Comparison of ENCODE assay signal across 10 mouse cellular contexts in the genomic region with DNA sequence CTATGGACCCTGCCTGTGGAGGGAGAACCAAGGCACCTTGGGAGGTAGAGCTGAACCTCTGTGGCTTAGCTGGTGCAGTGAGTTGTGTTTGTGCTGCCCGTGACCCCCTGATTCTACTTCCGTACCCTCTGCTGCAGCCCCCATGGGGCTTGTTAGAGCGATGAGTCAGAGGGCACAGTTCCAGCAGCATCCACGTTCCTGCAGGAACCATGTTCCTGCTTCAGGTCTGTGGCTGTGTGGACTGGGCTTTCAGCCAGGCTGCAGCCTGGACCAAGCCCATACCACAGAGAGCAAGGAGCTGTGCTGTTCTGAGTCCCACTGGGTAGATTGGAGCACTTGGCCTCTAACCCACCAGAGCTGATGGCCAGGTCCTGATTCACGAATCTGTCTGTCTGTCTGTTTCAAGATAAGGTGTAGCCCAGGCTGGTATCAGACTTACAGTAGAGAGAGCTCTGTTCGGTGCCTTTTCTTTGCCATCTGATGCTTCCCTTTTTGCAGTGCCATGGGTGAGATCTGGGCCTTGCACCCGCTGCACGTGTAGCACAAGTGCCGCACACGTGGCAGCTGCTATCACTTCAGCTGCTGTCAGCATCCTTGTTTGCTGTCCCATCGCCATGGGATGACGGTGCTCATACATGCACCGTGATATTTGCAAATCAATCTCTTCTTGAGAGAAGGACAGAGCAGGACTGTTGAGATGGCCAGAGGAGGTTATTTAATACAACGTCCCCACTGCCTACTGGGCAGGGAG. TPM values are rescaled to one million over a fixed set of nuclear protein-coding genes. Genes with fewer than 3 reads are reported as not detected.
DNase-seq lines count a peak whose midpoint lies in the region; ATAC-seq and TF ChIP-seq lines count a peak whose summit lies in the region.
"Had no signal": no experiment of that assay in that cellular context is flagged by ENCODE, and none has a peak within 500 bp of the region (broad histone marks: within the 10 kb centered on the region; RNA-seq: fewer than 3 reads in every experiment).

No protein-coding gene starts in this region.

- 80% methylated on average over 14 of the region's 14 CpGs for WGBS in hindbrain, embryonic 12.5 days
- WGBS in hindbrain, embryonic 14.5 days: 73% methylated on average over 14 of the region's 14 CpGs
- 61% methylated on average over 14 of the region's 14 CpGs for WGBS in hindbrain, postnatal 0 days

- no peak overlapping the region; the same call in 1 of the 2 replicates for H3K9ac ChIP-seq in hindbrain, embryonic 12.5 days
- no peak overlapping the region for H3K9ac ChIP-seq in hindbrain, embryonic 14.5 days
- no peak overlapping the region for H3K9ac ChIP-seq in hindbrain, postnatal 0 days (replicated peaks; ENCODE audit: low read length)

- no peak for DNase-seq in hindbrain, embryonic 14.5 days (ENCODE audit: low spot score)
- peak; percentile 73 for DNase-seq in MN1 (ENCODE audit: low spot score)
- peak; percentile 72 for DNase-seq in cerebellum, adult 9-10 months
- peak; percentile 57 for DNase-seq in hindbrain, postnatal 0 days (ENCODE audit: low spot score)
- no peak for DNase-seq in embryo, embryonic 10.5 days (ENCODE audit: low spot score)
- no peak for DNase-seq in urinary bladder, postnatal 36 days (ENCODE audit: low spot score in 2 of 2)
- no peak for DNase-seq in layer of hippocampus, adult 8-10 months (ENCODE audit: low spot score in 2 of 2)
- DNase-seq: gastrocnemius, postnatal 36 days had no signal

- no peak overlapping the region for H3K27ac ChIP-seq in hindbrain, embryonic 12.5 days
- H3K27ac ChIP-seq in hindbrain, embryonic 14.5 days: no peak overlapping the region
- no peak overlapping the region for H3K27ac ChIP-seq in hindbrain, postnatal 0 days

- no peak for TF ChIP-seq CTCF in hindbrain, postnatal 0 days (IDR thresholded peaks at IDR 0.05; ENCODE audit: low read depth)

- ATAC-seq in hindbrain, embryonic 12.5 days (ENCODE audit: low FRiP score): 0 out of 2 replicates have a peak, but pooled peaks have one; percentile 11
- ATAC-seq in hindbrain, embryonic 14.5 days (ENCODE audit: low FRiP score): no peak
- ATAC-seq in hindbrain, postnatal 0 days: no peak

- peaks cover 42% of the 10 kb centered on the region for H3K4me1 ChIP-seq in hindbrain, embryonic 12.5 days
- peaks cover 18% of the 10 kb centered on the region; the same call in 1 of the 2 replicates for H3K4me1 ChIP-seq in hindbrain, embryonic 14.5 days (replicated peaks; ENCODE audit: control insufficient read depth, insufficient read depth, low read length)
- peaks cover 46% of the 10 kb centered on the region for H3K4me1 ChIP-seq in hindbrain, postnatal 0 days (ENCODE audit: insufficient read depth, low read length)

- H3K36me3 ChIP-seq in hindbrain, embryonic 12.5 days: peaks cover 12% of the 10 kb centered on the region
- H3K36me3 ChIP-seq in hindbrain, embryonic 14.5 days (replicated peaks; ENCODE audit: control insufficient read depth, insufficient read depth): no peaks in the 10 kb centered on the region
- no peaks in the 10 kb centered on the region for H3K36me3 ChIP-seq in hindbrain, postnatal 0 days (ENCODE audit: insufficient read depth, low read length)

- no peak overlapping the region for H3K4me3 ChIP-seq in hindbrain, embryonic 12.5 days
- H3K4me3 ChIP-seq in hindbrain, embryonic 14.5 days (replicated peaks; ENCODE audit: low read length): no peak overlapping the region
- H3K4me3 ChIP-seq in hindbrain, postnatal 0 days (ENCODE audit: low read length): no peak overlapping the region

- no peak overlapping the region for H3K4me2 ChIP-seq in hindbrain, embryonic 12.5 days (replicated peaks)
- no peak overlapping the region for H3K4me2 ChIP-seq in hindbrain, embryonic 14.5 days (replicated peaks)
- H3K4me2 ChIP-seq in hindbrain, postnatal 0 days (ENCODE audit: low read depth, low read length): no peak overlapping the region

- H3K9me3 ChIP-seq in hindbrain, embryonic 12.5 days (replicated peaks): no peaks in the 10 kb centered on the region
- no peaks in the 10 kb centered on the region for H3K9me3 ChIP-seq in hindbrain, embryonic 14.5 days (ENCODE audit: control insufficient read depth, low read length)
- H3K9me3 ChIP-seq in hindbrain, postnatal 0 days (ENCODE audit: low read length): no peaks in the 10 kb centered on the region

- no peaks in the 10 kb centered on the region for H3K27me3 ChIP-seq in hindbrain, embryonic 12.5 days
- H3K27me3 ChIP-seq in hindbrain, embryonic 14.5 days (ENCODE audit: control insufficient read depth, insufficient read depth, low read length): no peaks in the 10 kb centered on the region
- no peaks in the 10 kb centered on the region for H3K27me3 ChIP-seq in hindbrain, postnatal 0 days (ENCODE audit: insufficient read depth, low read length)

RNA-seq across cellular contexts. Expression of a gene that starts 50.5 kb away (rescaled TPM):
- 106 and 111 TPM in 2 replicates for polyA plus RNA-seq in hindbrain, embryonic 12.5 days (2016; fragmentation: Nextera tagmentation; extraction: Ambion mirVana)
- polyA plus RNA-seq in hindbrain, embryonic 14.5 days (2014; fragmentation: Nextera tagmentation; extraction: Ambion mirVana): 45.3 and 57.6 TPM in 2 replicates
- total RNA-seq in hindbrain, postnatal 0 days (2014; rRNA removed): 53.9 and 74.5 TPM in 2 replicates
- 51.1 and 52.2 TPM in 2 replicates for polyA plus RNA-seq in hindbrain, postnatal 0 days (2015; fragmentation: Nextera tagmentation; extraction: Ambion mirVana)
- 10 to 100 TPM in 2 of 4 experiments, 1 to 10 TPM in 2; 8.1 to 11.3 (median 9.2) TPM for total RNA-seq in layer of hippocampus, adult 8-10 months (2022)
- total RNA-seq: MEL had no signal

Comparison
In these comparisons a context has a peak if more than half of its experiments do, and no peak if none do; other contexts are left out.
1. DNase-seq: peak in MN1 (single experiment), cerebellum, adult 9-10 months (single experiment) and hindbrain, postnatal 0 days (single experiment); none in hindbrain, embryonic 14.5 days (single experiment), embryo, embryonic 10.5 days (single experiment), urinary bladder, postnatal 36 days (0 of 2) and layer of hippocampus, adult 8-10 months (0 of 2).